Mouse (Mus musculus) bone marrow macrophage, adult 2 months (primary cell): ENCODE results near the gene Rad51b.

ENCODE experiments used
- CTCF ChIP-seq: IDR thresholded peaks from 2 replicates; pipeline ENCODE4 v1.5.1; 2012; ENCODE audit warnings: low read depth, mild to moderate bottlenecking, low read length, moderate library complexity
- POLR2A ChIP-seq: IDR thresholded peaks from 2 replicates; pipeline ENCODE4 v1.6.1; 2012; ENCODE audit warnings: mild to moderate bottlenecking, low read depth, low read length, borderline replicate concordance

- no peak for TF ChIP-seq CTCF
- TF ChIP-seq POLR2A: no peak
These were observed 282.8 kb downstream of the Rad51b start for GRCm38 (mm10) chr12:79579837-79580236.
